Mouse (Mus musculus) lung, postnatal 0 days (tissue): ENCODE measurements at regions not wholly inside any gene's neighbourhood (a gene's known extent, or its start where the extent isn't known, plus 50 kb on each side); places are given as distances from the start of the nearest gene placed in this dataset.

Source experiments
- CTCF ChIP-seq: IDR thresholded peaks from 2 replicates; pipeline ENCODE4 v1.5.1; 2016; ENCODE audit warnings: antibody characterized with exemption, mild to moderate bottlenecking
- EP300 ChIP-seq: IDR thresholded peaks from 2 replicates; pipeline ENCODE4 v1.6.1; 2016; ENCODE audit warnings: antibody characterized with exemption, mild to moderate bottlenecking, control low read depth

DNA sequence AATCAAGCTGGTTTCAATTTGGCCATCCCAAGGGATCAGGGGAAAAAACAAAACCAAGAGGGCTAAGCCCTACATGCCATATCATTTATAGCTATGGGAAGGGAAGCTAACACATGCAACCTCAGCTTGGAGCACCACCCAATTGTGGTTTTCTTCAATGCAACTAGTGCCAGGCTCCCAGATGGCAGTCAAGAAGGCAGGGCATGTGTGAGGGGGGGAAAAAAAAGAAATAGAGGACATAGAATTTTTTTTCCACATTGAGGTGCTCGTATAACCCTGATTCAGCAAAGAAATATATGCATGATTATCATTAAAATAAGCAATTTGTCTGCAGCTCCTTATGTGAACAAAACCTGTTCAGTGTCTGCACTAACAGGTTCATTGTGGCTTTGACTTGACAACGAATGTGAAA lies 1281.4 kb upstream of the Cited2 start:
- no peak for TF ChIP-seq EP300
- no peak for TF ChIP-seq CTCF
